Mouse (Mus musculus) CD4-positive, CD25-positive, alpha-beta regulatory T cell, adult 2 months (primary cell): Measurements from ENCODE around the gene Sh3tc1.
A peak's percentile ranks its signal among the peaks of the same experiment; 100 is the strongest.

Experiments
- DNase-seq: peaks from one replicate; pipeline ENCODE4 v3.0.0-alpha.2; 2012; ENCODE audit warnings: low read depth, low spot score

Sh3tc1 gene

GRCm38 (mm10) chr5:35722654-35723053 lies 17.1 kb downstream of the Sh3tc1 start:
- DNase-seq = no peak

GRCm38 (mm10) chr5:35721933-35722332 lies 17.9 kb downstream of the Sh3tc1 start:
- DNase-seq = no peak

GRCm38 (mm10) chr5:35719880-35720279 lies 19.9 kb downstream of the Sh3tc1 start:
- DNase-seq = no peak

GRCm38 (mm10) chr5:35719343-35719742 lies 20.4 kb downstream of the Sh3tc1 start:
- no peak for DNase-seq

GRCm38 (mm10) chr5:35718817-35719216 lies 21.0 kb downstream of the Sh3tc1 start:
- DNase-seq = no peak

GRCm38 (mm10) chr5:35717946-35718345 lies 21.8 kb downstream of the Sh3tc1 start:
- DNase-seq = peak; percentile 31

GRCm38 (mm10) chr5:35717455-35717854 lies 22.3 kb downstream of the Sh3tc1 start:
- no peak for DNase-seq

GRCm38 (mm10) chr5:35713649-35714354 lies 26.0 kb downstream of the Sh3tc1 start:
- peak; percentile 60 for DNase-seq

- no peak for DNase-seq
Observed at GRCm38 (mm10) chr5:35712517-35712916, 27.3 kb downstream of the Sh3tc1 start.

- no peak for DNase-seq
Observed at GRCm38 (mm10) chr5:35710931-35711330, 28.9 kb downstream of the Sh3tc1 start.

- no peak for DNase-seq
Observed at GRCm38 (mm10) chr5:35710481-35710880, 29.3 kb downstream of the Sh3tc1 start.

GRCm38 (mm10) chr5:35705411-35705810 lies 34.4 kb downstream of the Sh3tc1 start:
- DNase-seq = no peak

GRCm38 (mm10) chr5:35703814-35704213 lies 36.0 kb downstream of the Sh3tc1 start:
- DNase-seq = no peak

GRCm38 (mm10) chr5:35703183-35703582 lies 36.6 kb downstream of the Sh3tc1 start:
- no peak for DNase-seq

- DNase-seq = no peak
Observed at GRCm38 (mm10) chr5:35702582-35703140, 37.1 kb downstream of the Sh3tc1 start.

- peak; percentile 72 for DNase-seq
Observed at GRCm38 (mm10) chr5:35701042-35701441, 38.7 kb downstream of the Sh3tc1 start.

- peak; percentile 19 for DNase-seq
Observed at GRCm38 (mm10) chr5:35695815-35696214, 44.0 kb downstream of the Sh3tc1 start.

GRCm38 (mm10) chr5:35693638-35694037 lies 46.1 kb downstream of the Sh3tc1 start:
- DNase-seq = no peak

- DNase-seq = no peak
Observed at GRCm38 (mm10) chr5:35691246-35691645, 48.5 kb downstream of the Sh3tc1 start.

GRCm38 (mm10) chr5:35690485-35691165 lies 49.2 kb downstream of the Sh3tc1 start:
- no peak for DNase-seq

- DNase-seq = no peak
Observed at GRCm38 (mm10) chr5:35689374-35689773, 50.4 kb downstream of the Sh3tc1 start.

- DNase-seq = no peak
Observed at GRCm38 (mm10) chr5:35688851-35689250, 50.9 kb downstream of the Sh3tc1 start.

- no peak for DNase-seq
Observed at GRCm38 (mm10) chr5:35687098-35687497, 52.7 kb downstream of the Sh3tc1 start.
